Mouse (Mus musculus) embryonic facial prominence, embryonic 10.5 days (tissue): Measurements from ENCODE around the gene Abcc4. TPM values are rescaled to one million over a fixed set of nuclear protein-coding genes. Genes with fewer than 3 reads are reported as not detected.
"Not testable (repeated sequence)": the region's sequence is repeated elsewhere in the genome, so short reads cannot be mapped to it uniquely, and the experiment has no call there.

ENCODE experiments used
- DNase-seq: peaks from one replicate; pipeline ENCODE4 v3.0.0-alpha.2; 2017; ENCODE audit warnings: low spot score
- H3K27ac ChIP-seq: fragments of 300-500 bp; sonication (generic); replicated peaks from 2 replicates; pipeline ENCODE4 v1.5.1; 2016; ENCODE audit warnings: mild to moderate bottlenecking
- H3K27me3 ChIP-seq: fragments of 300-500 bp; sonication (generic); replicated peaks from 2 replicates; pipeline ENCODE4 v1.6.1; 2016; ENCODE audit warnings: low read depth, mild to moderate bottlenecking; ENCODE audit not compliant: poor library complexity, severe bottlenecking
- H3K36me3 ChIP-seq: fragments of 300-500 bp; sonication (generic); replicated peaks from 2 replicates; pipeline ENCODE4 v1.6.1; 2016; ENCODE audit warnings: mild to moderate bottlenecking, moderate library complexity
- H3K4me1 ChIP-seq: fragments of 300-500 bp; sonication (generic); 2 replicates; pipeline ENCODE4 v1.6.1; 2016
- H3K4me3 ChIP-seq: fragments of 300-500 bp; sonication (generic); 2 replicates; pipeline ENCODE4 v1.5.1; 2016; ENCODE audit warnings: mild to moderate bottlenecking, moderate library complexity
- H3K9me3 ChIP-seq: fragments of 300-500 bp; sonication (generic); 2 replicates; pipeline ENCODE4 v1.6.1; 2016; ENCODE audit warnings: mild to moderate bottlenecking
- whole genome bisulfite sequencing: fragments of 180-500 bp; shearing (Covaris S2); methylation state at CpG from one replicate; pipeline ENCODE4 v1.1.7; 2016; 5-methylcytosine and 5-hydroxymethylcytosine counted together
- polyA plus RNA-seq: library from polyadenylated mRNA; unstranded; fragments of >200 nt; fragmentation: Nextera tagmentation; extraction: Ambion mirVana; gene quantifications from 2 replicates; pipeline ENCODE4 v1.2.1, GENCODE M21; 2016

The Abcc4 gene
- polyA plus RNA-seq, 1 experiment from 2014 or later, result 3.2 TPM

DNA sequence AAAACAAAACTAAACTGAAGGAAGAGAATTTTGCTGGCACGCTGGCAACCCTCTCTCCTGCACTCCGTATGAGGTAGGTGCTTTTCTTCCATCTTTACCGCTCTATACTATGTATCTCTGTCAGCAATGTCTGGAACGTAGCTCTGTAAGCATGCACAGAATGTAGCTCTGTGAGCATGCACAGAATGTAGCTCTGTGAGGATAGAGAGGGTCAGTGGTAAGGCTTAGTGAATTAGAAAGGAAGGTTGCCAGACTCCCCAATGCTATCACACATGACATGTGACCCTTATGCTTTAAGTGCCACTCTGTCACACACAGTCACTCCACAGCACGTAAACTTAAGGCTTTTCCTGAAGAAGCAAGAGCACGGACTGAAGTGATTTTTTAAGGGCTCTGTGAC is 161.5 kb downstream of the Abcc4 start:
- 0 out of 2 replicates have a peak, but pooled peaks cover 3% of the 10 kb centered on the region for H3K9me3 ChIP-seq
- peaks cover 32% of the 10 kb centered on the region; the same call in 1 of the 2 replicates for H3K27me3 ChIP-seq
- WGBS, result 90% methylated on average over 6 of the region's 6 CpGs

DNA sequence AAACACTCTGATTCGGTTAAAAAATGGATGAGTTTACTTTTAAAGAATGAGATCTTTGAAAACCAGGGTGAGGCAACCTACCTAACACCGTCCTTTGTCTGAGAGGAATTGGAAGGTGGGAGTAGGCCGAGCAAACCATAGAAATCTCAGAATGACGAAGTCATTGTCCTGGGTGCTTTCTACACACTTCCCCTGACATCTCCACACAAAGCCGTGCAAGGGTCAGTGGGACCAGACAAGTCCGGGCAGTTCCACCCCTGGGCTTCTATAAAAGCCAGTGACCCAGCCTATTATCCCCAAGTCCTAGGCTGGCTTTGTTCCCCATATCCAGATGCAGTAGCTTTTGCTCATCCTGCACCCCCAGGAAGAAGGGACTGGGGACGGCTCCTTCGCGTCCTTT is 163.1 kb downstream of the Abcc4 start:
- no peak overlapping the region for H3K4me3 ChIP-seq
- no peak overlapping the region for H3K27ac ChIP-seq
- WGBS, result 66% methylated on average over 9 of the region's 9 CpGs
- no peak for DNase-seq
- peaks cover 4% of the 10 kb centered on the region; the same call in 1 of the 2 replicates for H3K4me1 ChIP-seq
- H3K36me3 ChIP-seq, result no peaks in the 10 kb centered on the region
- H3K9me3 ChIP-seq, result 0 out of 2 replicates have a peak, but pooled peaks cover 3% of the 10 kb centered on the region
- H3K27me3 ChIP-seq, result peaks cover 23% of the 10 kb centered on the region; the same call in 1 of the 2 replicates

More for the DNA sequence above, 161.5 kb downstream of the Abcc4 start:
- no peak for DNase-seq
- H3K4me1 ChIP-seq, result peaks cover 4% of the 10 kb centered on the region; the same call in 1 of the 2 replicates
- H3K4me3 ChIP-seq, result no peak overlapping the region
- H3K27ac ChIP-seq, result no peak overlapping the region
- no peaks in the 10 kb centered on the region for H3K36me3 ChIP-seq

DNA sequence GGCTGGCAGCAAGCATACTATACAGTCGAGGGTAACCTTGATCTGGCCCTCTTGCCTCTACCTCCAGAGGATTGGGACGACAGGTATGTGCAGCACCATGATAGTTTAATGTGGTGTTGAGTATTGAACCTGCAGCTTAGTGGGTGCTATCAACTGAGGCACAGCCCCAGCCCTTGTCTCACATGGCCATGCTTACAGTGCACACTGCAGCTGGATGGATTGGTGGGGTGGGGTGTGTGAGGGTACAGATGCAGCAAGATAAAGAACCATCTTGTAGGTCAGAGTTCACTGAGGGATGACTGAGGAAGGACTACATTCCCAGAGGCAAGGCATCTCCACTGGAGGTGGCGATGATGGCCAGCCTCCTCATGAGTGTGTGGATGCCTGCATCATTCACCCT is 174.5 kb downstream of the Abcc4 start:
- Histone ChIP-seq H3K4me3 (no peak overlapping the region), H3K27me3 (no peaks in the 10 kb centered on the region), H3K27ac (no peak overlapping the region), H3K36me3 (no peaks in the 10 kb centered on the region), H3K4me1 (no peaks in the 10 kb centered on the region; the same call in 1 of the 2 replicates), H3K9me3 (no peaks in the 10 kb centered on the region)
- DNase-seq, result no peak
- WGBS, result 87% methylated on average over 3 of the region's 3 CpGs

DNA sequence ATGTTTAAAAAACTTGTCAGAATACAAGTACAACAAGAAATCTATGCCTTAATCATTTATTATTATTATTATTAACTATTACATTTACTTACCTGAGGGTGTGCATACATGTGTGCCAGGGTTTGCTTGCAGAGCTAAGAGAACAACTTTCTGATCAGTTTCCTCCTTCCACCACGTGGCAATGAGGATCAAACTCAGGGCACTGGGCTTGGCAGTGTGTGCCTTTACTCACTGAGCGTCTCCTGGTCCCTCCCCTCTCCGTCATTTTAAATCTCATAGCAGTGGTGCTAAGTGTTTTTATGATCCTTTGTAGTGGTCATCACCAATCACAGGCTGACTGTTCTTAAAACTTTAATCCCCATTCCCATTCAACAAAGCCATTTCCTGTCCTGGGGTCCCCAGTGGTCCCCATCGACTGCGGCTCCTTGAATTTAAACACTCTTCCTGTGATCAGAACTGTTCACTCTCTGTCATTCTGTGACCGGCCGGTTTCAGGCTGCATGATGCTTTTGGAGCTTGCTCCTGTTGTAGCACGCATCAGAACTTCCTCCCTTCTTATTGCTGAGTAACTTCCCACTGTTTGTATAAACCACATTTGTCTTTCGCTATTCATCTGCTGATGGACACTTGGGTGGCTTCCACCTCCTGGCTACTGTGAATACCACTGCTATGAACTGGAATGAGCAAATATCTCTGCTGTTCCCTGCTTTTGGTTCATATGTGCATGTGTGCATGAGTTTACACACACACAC is 191.6 kb downstream of the Abcc4 start:
- no peaks in the 10 kb centered on the region for H3K27me3 ChIP-seq
- no peak for DNase-seq
- no peaks in the 10 kb centered on the region for H3K9me3 ChIP-seq
- H3K27ac ChIP-seq, result no peak overlapping the region
- peaks cover 6% of the 10 kb centered on the region; the same call in 1 of the 2 replicates for H3K4me1 ChIP-seq
- no peaks in the 10 kb centered on the region for H3K36me3 ChIP-seq
- no peak overlapping the region for H3K4me3 ChIP-seq
- 75% methylated on average over 9 of the region's 9 CpGs for WGBS

DNA sequence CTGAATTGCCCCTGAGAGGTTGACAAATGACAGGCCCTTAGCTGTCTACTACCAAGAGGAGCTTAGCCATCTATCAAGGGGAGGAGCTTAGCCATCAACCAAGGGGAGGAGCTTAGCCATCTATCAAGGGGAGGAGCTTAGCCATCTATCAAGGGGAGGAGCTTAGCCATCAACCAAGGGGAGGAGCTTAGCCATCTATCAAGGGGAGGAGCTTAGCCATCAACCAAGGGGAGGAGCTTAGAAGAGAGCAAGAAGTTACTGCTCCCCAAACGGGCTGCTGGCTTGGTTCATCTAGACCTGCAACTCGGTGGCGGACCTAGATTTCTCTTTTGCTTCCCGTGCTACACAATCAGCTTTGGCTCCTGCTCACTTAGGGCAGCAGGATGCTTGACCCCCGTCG is 194.3 kb downstream of the Abcc4 start:
- H3K36me3 ChIP-seq, H3K9me3 ChIP-seq, DNase-seq, H3K27ac ChIP-seq, H3K4me3 ChIP-seq, H3K27me3 ChIP-seq: not testable (repeated sequence)
- 96% methylated on average over 6 of the region's 6 CpGs for WGBS
- peaks cover 12% of the 10 kb centered on the region for H3K4me1 ChIP-seq

DNA sequence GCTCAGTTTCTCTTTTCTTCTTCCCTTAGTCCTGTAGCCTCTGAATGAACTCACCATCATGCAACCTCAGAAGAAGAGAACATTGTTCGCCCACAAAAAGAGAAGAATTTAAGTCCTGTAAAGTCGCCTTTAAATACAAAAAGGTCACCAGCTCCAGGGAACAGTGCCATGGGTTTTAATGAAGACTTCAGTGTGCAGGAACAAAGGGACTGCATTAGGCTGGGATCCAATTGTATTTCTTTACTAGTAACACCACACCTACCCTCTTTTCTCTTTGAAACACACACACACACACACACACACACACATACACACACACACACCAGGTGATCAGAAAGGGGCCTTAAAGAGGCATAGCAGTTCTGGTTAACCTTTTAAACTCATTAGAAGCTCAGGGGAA is 195.2 kb downstream of the Abcc4 start:
- H3K9me3 ChIP-seq, result no peaks in the 10 kb centered on the region
- no peak for DNase-seq
- H3K36me3 ChIP-seq, result no peaks in the 10 kb centered on the region
- H3K27ac ChIP-seq, result no peak overlapping the region
- peaks cover 18% of the 10 kb centered on the region for H3K4me1 ChIP-seq
- no peaks in the 10 kb centered on the region for H3K27me3 ChIP-seq
- WGBS, result 63% methylated on average over 2 of the region's 2 CpGs
- no peak overlapping the region for H3K4me3 ChIP-seq

DNA sequence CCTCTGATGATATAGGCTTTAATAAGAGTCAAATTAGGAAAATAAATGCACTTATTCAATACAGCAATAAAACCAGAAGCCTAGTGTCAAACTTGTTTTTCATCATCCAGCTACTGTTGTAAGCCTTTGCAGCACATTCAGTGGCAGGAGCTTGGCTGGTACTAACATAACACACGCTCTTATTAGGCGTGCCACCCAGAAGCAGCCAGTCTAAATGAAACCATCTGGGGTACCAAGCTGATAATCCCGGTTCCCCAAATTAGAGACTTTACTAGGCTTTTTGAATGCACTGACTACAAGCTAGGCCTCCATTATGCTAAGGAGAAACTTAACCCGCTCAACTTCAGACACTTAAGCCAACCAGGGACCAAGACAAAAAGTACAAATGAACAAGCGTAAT is 195.8 kb downstream of the Abcc4 start:
- Histone ChIP-seq H3K27ac (no peak overlapping the region), H3K4me1 (peaks cover 15% of the 10 kb centered on the region), H3K36me3 (no peaks in the 10 kb centered on the region), H3K27me3 (no peaks in the 10 kb centered on the region), H3K4me3 (no peak overlapping the region), H3K9me3 (no peaks in the 10 kb centered on the region)
- 66% methylated on average over 5 of the region's 5 CpGs for WGBS
- DNase-seq, result no peak

DNA sequence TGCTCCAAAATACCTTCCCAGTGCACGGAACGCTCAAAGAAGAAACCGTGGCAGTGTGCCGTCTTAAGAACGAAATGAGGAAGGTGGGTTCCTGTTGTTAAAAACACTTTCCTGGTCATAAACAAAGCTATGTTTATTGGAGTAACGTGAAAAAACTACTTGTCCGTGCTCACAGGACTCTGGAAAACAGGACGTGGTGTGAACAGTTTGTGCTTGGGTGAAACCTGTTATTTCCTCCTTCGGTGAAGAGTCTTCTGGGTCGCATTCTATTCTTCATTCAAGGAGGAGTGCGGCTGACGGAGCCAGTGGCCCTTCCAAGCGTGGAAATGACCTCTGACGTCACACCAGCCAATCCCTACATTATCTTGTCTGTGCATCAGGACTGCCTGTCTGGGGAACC is 198.2 kb downstream of the Abcc4 start:
- Histone ChIP-seq H3K36me3 (no peaks in the 10 kb centered on the region), H3K4me1 (peaks cover 14% of the 10 kb centered on the region), H3K9me3 (no peaks in the 10 kb centered on the region), H3K27ac (no peak overlapping the region), H3K4me3 (no peak overlapping the region), H3K27me3 (no peaks in the 10 kb centered on the region)
- WGBS, result 89% methylated on average over 14 of the region's 14 CpGs
- DNase-seq, result no peak

DNA sequence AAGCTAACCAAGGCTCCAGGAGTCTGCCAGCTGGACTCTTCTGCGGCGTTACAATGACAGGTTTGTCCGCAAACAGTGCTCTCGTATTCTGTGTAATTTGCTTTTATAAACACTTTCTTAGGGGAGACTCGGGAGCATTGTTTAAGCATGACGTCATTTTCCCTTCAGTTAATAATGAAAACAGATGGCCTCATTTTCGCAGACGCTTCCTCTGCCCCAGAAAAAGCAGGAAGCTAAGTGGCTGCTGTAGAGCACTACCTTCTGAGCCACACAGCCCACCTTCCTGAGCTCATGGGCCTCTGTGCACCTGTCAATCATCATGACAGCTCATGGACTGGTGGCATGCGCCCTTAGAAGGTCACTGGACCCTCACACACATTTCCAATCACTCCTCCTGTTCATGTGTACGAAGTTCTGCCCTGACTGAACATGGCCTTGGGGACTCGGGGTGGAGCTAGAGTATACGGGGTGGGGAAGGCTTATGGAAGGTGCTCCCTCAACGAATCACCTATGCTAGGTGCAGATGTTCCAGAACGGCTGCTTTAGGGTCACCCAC is 199.3 kb downstream of the Abcc4 start:
- Histone ChIP-seq H3K4me1 (peaks cover 12% of the 10 kb centered on the region), H3K27me3 (no peaks in the 10 kb centered on the region), H3K36me3 (no peaks in the 10 kb centered on the region), H3K27ac (0 out of 2 replicates have a peak overlapping the region, but pooled peaks have one; percentile 54), H3K4me3 (0 out of 2 replicates have a peak overlapping the region, but pooled peaks have one; percentile 5), H3K9me3 (no peaks in the 10 kb centered on the region)
- peak; percentile 35 for DNase-seq
- 47% methylated on average over 14 of the region's 14 CpGs for WGBS

DNA sequence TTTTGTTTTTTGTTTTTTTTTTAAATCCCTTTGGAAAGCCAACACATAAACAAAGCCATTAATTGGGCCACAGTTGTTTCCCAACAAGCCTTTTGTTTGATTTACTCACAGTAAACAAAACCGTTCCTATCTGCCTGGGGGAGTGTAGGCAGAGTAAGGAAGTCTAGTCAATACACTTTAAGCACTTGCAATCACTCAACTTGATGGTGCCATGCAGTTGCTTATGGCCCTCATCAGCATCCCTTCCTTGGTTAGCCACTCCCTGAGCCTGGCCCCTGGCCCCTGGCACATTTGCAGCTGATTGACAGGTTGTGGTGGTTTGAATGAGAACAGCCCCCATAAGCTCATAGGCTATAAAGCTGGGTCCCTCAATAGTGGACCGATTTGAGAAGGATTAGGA is 209.3 kb downstream of the Abcc4 start:
- no peak for DNase-seq
- no peaks in the 10 kb centered on the region for H3K36me3 ChIP-seq
- no peak overlapping the region for H3K27ac ChIP-seq
- H3K4me1 ChIP-seq, result peaks cover 1% of the 10 kb centered on the region; the same call in 1 of the 2 replicates
- WGBS, result 78% methylated on average over 2 of the region's 2 CpGs
- 0 out of 2 replicates have a peak, but pooled peaks cover 7% of the 10 kb centered on the region for H3K9me3 ChIP-seq
- H3K27me3 ChIP-seq, result no peaks in the 10 kb centered on the region
- H3K4me3 ChIP-seq, result no peak overlapping the region

DNA sequence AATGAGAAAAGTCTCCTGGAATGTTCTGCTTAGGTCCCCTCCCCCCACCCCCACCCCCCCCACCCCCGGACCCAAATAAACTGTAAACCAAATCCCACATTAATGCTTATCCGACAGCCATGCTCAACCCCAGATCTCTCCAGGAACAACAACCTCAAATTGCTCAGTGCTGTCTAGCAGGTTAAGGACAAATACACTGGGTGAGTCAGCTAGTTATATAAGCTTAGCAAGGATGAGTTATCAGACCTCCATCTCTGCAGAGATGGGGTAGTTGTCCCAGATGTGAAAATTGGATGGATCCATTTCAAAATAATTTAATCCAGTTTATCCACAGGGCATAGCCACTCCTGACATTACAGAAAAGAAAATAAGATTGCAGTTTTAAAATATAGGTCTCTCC is 210.6 kb downstream of the Abcc4 start:
- H3K4me1 ChIP-seq, result peaks cover 14% of the 10 kb centered on the region
- H3K36me3 ChIP-seq, result no peaks in the 10 kb centered on the region
- no peak for DNase-seq
- 89% methylated on average over 2 of the region's 2 CpGs for WGBS
- H3K27ac ChIP-seq, result no peak overlapping the region
- 0 out of 2 replicates have a peak, but pooled peaks cover 7% of the 10 kb centered on the region for H3K9me3 ChIP-seq
- no peaks in the 10 kb centered on the region for H3K27me3 ChIP-seq
- no peak overlapping the region for H3K4me3 ChIP-seq

DNA sequence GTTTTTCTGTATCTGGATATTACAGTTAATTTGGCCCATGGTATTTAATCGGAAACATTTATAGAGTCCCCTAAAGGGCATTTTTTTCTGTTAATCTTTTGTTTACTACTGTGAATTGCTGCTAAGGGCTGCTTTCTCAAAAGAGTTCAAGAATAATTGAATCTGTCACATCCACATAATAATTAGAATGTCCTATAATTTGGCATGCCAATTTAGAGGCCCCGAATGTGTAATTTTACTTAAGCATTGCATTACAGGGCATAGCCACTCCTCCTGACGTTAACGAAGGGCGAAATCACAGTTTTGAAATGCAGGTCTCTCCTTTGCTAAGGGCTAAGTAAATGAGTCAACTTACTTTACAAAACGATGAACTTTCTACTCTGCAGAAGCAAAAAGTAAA is 214.3 kb downstream of the Abcc4 start:
- H3K9me3 ChIP-seq, result 0 out of 2 replicates have a peak, but pooled peaks cover 3% of the 10 kb centered on the region
- H3K27me3 ChIP-seq, result peaks cover 9% of the 10 kb centered on the region; the same call in 1 of the 2 replicates
- WGBS, result 71% methylated on average over 6 of the region's 6 CpGs
- no peak for DNase-seq
- H3K27ac ChIP-seq, result no peak overlapping the region
- no peaks in the 10 kb centered on the region for H3K36me3 ChIP-seq
- H3K4me1 ChIP-seq, result peaks cover 16% of the 10 kb centered on the region
- no peak overlapping the region for H3K4me3 ChIP-seq

DNA sequence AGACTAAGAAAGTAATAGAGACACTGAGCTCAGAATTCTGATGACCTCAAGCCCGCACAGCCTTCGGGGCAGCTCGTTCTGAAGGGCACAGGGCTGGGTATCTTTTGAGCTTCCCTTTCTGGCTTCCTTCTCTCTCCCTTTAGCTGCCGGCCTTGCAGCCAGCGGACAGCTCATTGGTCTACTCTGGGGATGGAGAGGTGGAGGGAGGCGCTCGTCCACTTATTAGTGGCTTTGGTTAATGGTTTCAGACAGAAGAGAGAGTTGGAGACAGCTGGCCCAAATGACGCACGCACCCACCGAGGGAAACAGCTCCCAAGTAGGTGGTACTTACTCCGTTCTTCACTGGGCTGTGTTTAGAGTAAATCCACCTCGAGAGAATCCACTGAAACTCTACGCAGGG is 214.7 kb downstream of the Abcc4 start:
- peak; percentile 30 for DNase-seq
- Histone ChIP-seq H3K36me3 (no peaks in the 10 kb centered on the region), H3K27me3 (peaks cover 9% of the 10 kb centered on the region; the same call in 1 of the 2 replicates), H3K4me1 (peaks cover 16% of the 10 kb centered on the region), H3K4me3 (peak overlapping the region; percentile 32; the same call in 1 of the 2 replicates), H3K27ac (peak overlapping the region; percentile 40; the same call in 1 of the 2 replicates), H3K9me3 (0 out of 2 replicates have a peak, but pooled peaks cover 3% of the 10 kb centered on the region)
- WGBS, result 28% methylated on average over 13 of the region's 13 CpGs
